8 mouse cellular contexts compared by ENCODE assay signal in the genomic region with DNA sequence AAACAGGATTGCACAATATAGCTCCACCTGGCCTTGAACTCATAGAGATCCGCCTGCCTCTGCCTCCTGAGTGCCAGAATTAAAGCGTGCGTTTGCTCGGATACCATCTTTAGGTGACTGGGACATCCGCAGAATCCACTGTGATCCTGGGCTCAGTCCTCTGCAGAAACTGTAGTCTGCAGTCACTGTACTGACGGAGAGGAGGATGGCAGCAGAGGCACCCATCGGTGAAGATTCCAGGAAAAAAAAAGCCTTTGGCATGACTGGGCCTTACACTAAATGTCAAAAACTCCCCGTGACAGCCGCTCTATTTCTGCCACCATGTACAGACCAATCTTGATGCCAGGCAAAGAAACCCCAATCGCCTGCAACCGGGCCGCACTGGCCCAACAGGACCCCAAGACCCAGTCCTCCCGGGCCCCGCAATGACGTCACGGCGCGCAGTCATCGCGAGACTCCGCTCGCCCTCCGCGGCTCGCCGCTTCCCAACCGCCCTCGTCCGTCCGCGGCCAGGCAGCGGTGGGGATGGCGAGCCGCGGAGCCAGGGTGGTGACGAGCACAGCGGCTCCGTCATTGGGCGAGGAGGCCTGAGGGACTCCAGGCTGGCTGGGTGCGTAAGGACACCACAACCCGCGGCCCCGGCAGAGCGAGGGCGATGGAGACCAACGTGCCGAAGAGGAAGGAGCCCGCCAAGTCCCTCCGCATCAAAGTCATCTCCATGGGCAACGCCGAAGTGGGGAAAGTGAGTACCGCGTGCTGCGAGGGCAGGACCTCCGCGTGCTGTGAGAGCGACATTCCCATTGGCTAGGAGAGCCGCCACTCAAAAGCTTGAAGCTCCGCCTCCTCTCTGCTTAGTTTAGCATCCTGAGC. TPM values are rescaled to one million over a fixed set of nuclear protein-coding genes. Genes with fewer than 3 reads are reported as not detected.
DNase-seq lines count a peak whose midpoint lies in the region; ATAC-seq and TF ChIP-seq lines count a peak whose summit lies in the region.

Gene Dnajc27, plus strand, starts transcription at position 452 of the 870 bp plus-strand sequence.

- H3K4me2 ChIP-seq in forebrain, embryonic 15.5 days (replicated peaks) = peak within 1 kb of the TSS; percentile 63

- peaks cover 0 to 7% of the 10 kb centered on the region in 2 experiments; a peak in 1 of 4 replicates for H3K4me1 ChIP-seq in ES-E14 (ENCODE audit: control insufficient read depth in 2 of 2, insufficient read depth in 2 of 2, low read length in 2 of 2, poor library complexity in 1 of 2)
- peaks cover 15% of the 10 kb centered on the region for H3K4me1 ChIP-seq in forebrain, embryonic 15.5 days
- H3K4me1 ChIP-seq in lung, adult 2 months (ENCODE audit: control insufficient read depth, insufficient read depth, low read length) = peaks cover 2% of the 10 kb centered on the region; the same call in 1 of the 2 replicates

- peak within 1 kb of the TSS; percentile 95 for H3K9ac ChIP-seq in ES-E14 (ENCODE audit: insufficient read depth, low read depth, low read length, poor library complexity, severe bottlenecking)
- H3K9ac ChIP-seq in forebrain, embryonic 15.5 days (replicated peaks) = peak within 1 kb of the TSS; percentile 72

- intact Hi-C loops in heart, postnatal 25 days (cut with DNase I) = loop anchor here (10.0 kb wide), 1 partner anchor 298 kb away; no protein-coding TSS in a partner anchor

- in situ Hi-C loops in ES-E14 (cut with MboI; ENCODE audit: low sequenced_read_pairs in 2 of 2, unreplicated experiment in 2 of 2) = no loop called here

- no peak for TF ChIP-seq CTCF in lung, adult 2 months (IDR thresholded peaks at IDR 0.05; ENCODE audit: insufficient read depth, low read length)

- WGBS in forebrain, embryonic 15.5 days = 5% methylated on average over 59 of the region's 59 CpGs
- 6% methylated on average over 59 of the region's 59 CpGs for WGBS in lung, adult 2 months

- peak; percentile 69; the same call in 1 of the 2 replicates for TF ChIP-seq POLR2A in lung, adult 2 months (IDR thresholded peaks at IDR 0.05; ENCODE audit: borderline replicate concordance, extremely low read depth, low read depth, low read length)

- peak; percentile 97 for DNase-seq in ES-E14 (ENCODE audit: low read depth, low spot score)
- peak; percentile 94 for DNase-seq in cerebellum, adult 11-12 months
- peak; percentile 89 for DNase-seq in heart, postnatal 25 days (ENCODE audit: low spot score)
- peak; percentile 94 to 99 for DNase-seq in layer of hippocampus, adult 18-20 months (ENCODE audit: low spot score in 2 of 2)
- peak; percentile 91 for DNase-seq in lung, adult 2 months
- DNase-seq in thymus, adult 18-20 months = peak; percentile 86 to 93

- H3K4me3 ChIP-seq in ES-E14 (ENCODE audit: insufficient read depth in 1 of 2, low read depth in 1 of 2, low read length in 2 of 2, poor library complexity in 1 of 2, severe bottlenecking in 1 of 2) = peak within 1 kb of the TSS; percentile 86 to 87
- peak within 1 kb of the TSS; percentile 71 for H3K4me3 ChIP-seq in forebrain, embryonic 15.5 days
- H3K4me3 ChIP-seq in lung, adult 2 months (replicated peaks; ENCODE audit: extremely low read depth, low read depth, low read length) = peak within 1 kb of the TSS; percentile 61

- no peaks in the 10 kb centered on the region for H3K27me3 ChIP-seq in forebrain, embryonic 15.5 days

- ATAC-seq in forebrain, embryonic 15.5 days (replicated peaks) = peak; percentile 97
- ATAC-seq in neutrophil, adult 5-6 weeks (ENCODE audit: extremely low read depth, insufficient number of reproducible peaks, low FRiP score, poor library complexity, severe bottlenecking) = peak; percentile 94

- no peaks in the 10 kb centered on the region for H3K9me3 ChIP-seq in ES-E14 (ENCODE audit: control insufficient read depth, insufficient read depth, low read depth, low read length)
- no peaks in the 10 kb centered on the region for H3K9me3 ChIP-seq in forebrain, embryonic 15.5 days

- peaks cover 11% of the 10 kb centered on the region; the same call in 1 of the 2 replicates for H3K36me3 ChIP-seq in ES-E14 (ENCODE audit: control insufficient read depth, insufficient read depth, low read length, poor library complexity, severe bottlenecking)
- peaks cover 8% of the 10 kb centered on the region; the same call in 1 of the 2 replicates for H3K36me3 ChIP-seq in forebrain, embryonic 15.5 days

- H3K27ac ChIP-seq in ES-E14 (ENCODE audit: insufficient read depth, low read depth, low read length, poor library complexity, severe bottlenecking) = peak within 1 kb of the TSS; percentile 88
- peak within 1 kb of the TSS; percentile 98 for H3K27ac ChIP-seq in forebrain, embryonic 15.5 days (replicated peaks)

TF ChIP-seq in ES-E14, 5 proteins besides CTCF, POLR2A, EP300 and RAD21:
- TF ChIP-seq MAFK (IDR thresholded peaks at IDR 0.05; ENCODE audit: insufficient read depth, low read depth, low read length) (0 out of 2 replicates have a peak, but pooled peaks have one; percentile 12), ZC3H11A (IDR thresholded peaks at IDR 0.05; ENCODE audit: borderline replicate concordance, low read depth, low read length) (no peak), CHD2 (IDR thresholded peaks at IDR 0.05; ENCODE audit: low read depth, low read length) (peak; percentile 95), HCFC1 (IDR thresholded peaks at IDR 0.05; ENCODE audit: borderline replicate concordance, insufficient read depth, low read length) (peak; percentile 66; the same call in 1 of the 2 replicates), ZNF384 (IDR thresholded peaks at IDR 0.05; ENCODE audit: low read depth, low read length) (no peak)

RNA-seq across cellular contexts. Expression of gene Dnajc27, which starts in this region (rescaled TPM):
- 10.1 and 12.8 TPM in 2 replicates for total RNA-seq in ES-E14 (2012; rRNA removed)
- 13.1 and 13.3 TPM in 2 replicates for polyA plus RNA-seq in forebrain, embryonic 15.5 days (2015; fragmentation: Nextera tagmentation; extraction: Ambion mirVana)
- 1 to 10 TPM; 7.2 TPM for total RNA-seq in heart, postnatal 25 days (2021)
- total RNA-seq in layer of hippocampus, adult 18-20 months (2021) = 10 to 100 TPM; 82.6 to 83.9 TPM
- polyA plus RNA-seq in lung, adult 2 months (2012; rRNA removed) = 6.5 and 8.8 TPM in 2 replicates
- 5.8 and 6.3 TPM in 2 replicates for total RNA-seq in neutrophil, adult 5-6 weeks (2017)

Comparison
In these comparisons a context has a peak if more than half of its experiments do, and no peak if none do; other contexts are left out.
1. Peak in every context shown above with its lines: DNase-seq, ATAC-seq, H3K4me3 ChIP-seq and H3K27ac ChIP-seq.